Mouse (Mus musculus) limb, embryonic 14.5 days (tissue): Measurements from ENCODE around the gene Mtch1. TPM values are rescaled to one million over a fixed set of nuclear protein-coding genes. Genes with fewer than 3 reads are reported as not detected.
A peak's percentile ranks its signal among the peaks of the same experiment; 100 is the strongest.
"Not testable (repeated sequence)": the region's sequence is repeated elsewhere in the genome, so short reads cannot be mapped to it uniquely, and the experiment has no call there.

ENCODE experiments used
- ATAC-seq: fragments of 200-750 bp; cut with Nextera tagmentation; 2 replicates; pipeline ENCODE4 v1.8.0; 2017; ENCODE audit warnings: low read depth, moderate number of reproducible peaks, moderate TSS enrichment; ENCODE audit not compliant: low FRiP score
- DNase-seq: peaks from one replicate; pipeline ENCODE4 v3.0.0-alpha.2; 2015; ENCODE audit warnings: low spot score
- H3K27ac ChIP-seq: fragments of 300-500 bp; sonication (generic); replicated peaks from 2 replicates; pipeline ENCODE4 v1.5.1; 2014; ENCODE audit warnings: low read depth, mild to moderate bottlenecking, low read length, moderate library complexity, mixed read lengths
- H3K27me3 ChIP-seq: fragments of 300-500 bp; sonication (generic); 2 replicates; pipeline ENCODE4 v1.6.1; 2014; ENCODE audit warnings: low read length, mixed read lengths; ENCODE audit not compliant: control insufficient read depth, insufficient read depth
- H3K36me3 ChIP-seq: fragments of 300-500 bp; sonication (generic); 2 replicates; pipeline ENCODE4 v1.6.1; 2014; ENCODE audit warnings: mild to moderate bottlenecking, low read length, moderate library complexity, mixed read lengths; ENCODE audit not compliant: control insufficient read depth, insufficient read depth
- H3K4me1 ChIP-seq: fragments of 300-500 bp; sonication (generic); 2 replicates; pipeline ENCODE4 v1.6.1; 2014; ENCODE audit warnings: antibody characterized with exemption, low read length, mixed read lengths; ENCODE audit not compliant: control insufficient read depth, insufficient read depth
- H3K4me2 ChIP-seq: fragments of 300-500 bp; sonication (generic); replicated peaks from 2 replicates; pipeline ENCODE4 v1.6.1; 2014; ENCODE audit warnings: low read depth, mild to moderate bottlenecking, low read length, moderate library complexity; ENCODE audit not compliant: severe bottlenecking
- H3K4me3 ChIP-seq: fragments of 300-500 bp; sonication (generic); replicated peaks from 2 replicates; pipeline ENCODE4 v1.5.1; 2014; ENCODE audit warnings: low read length
- H3K9ac ChIP-seq: fragments of 300-500 bp; sonication (generic); 2 replicates; pipeline ENCODE4 v1.6.1; 2014; ENCODE audit warnings: mild to moderate bottlenecking, low read depth, low read length, moderate library complexity; ENCODE audit not compliant: severe bottlenecking
- H3K9me3 ChIP-seq: fragments of 300-500 bp; sonication (generic); 2 replicates; pipeline ENCODE4 v1.6.1; 2016; ENCODE audit warnings: low read length; ENCODE audit not compliant: control insufficient read depth
- POLR2A ChIP-seq: fragments of 200-500 bp; IDR thresholded peaks from 2 replicates; pipeline ENCODE4 v1.8.0; 2012; ENCODE audit warnings: inconsistent platforms, mild to moderate bottlenecking, moderate library complexity, borderline replicate concordance; ENCODE audit not compliant: insufficient read depth, insufficient read length; ENCODE audit errors: extremely low read depth
- whole genome bisulfite sequencing: fragments of 180-500 bp; shearing (Covaris S2); extraction: QIAGEN DNeasy Blood & Tissue Kit; methylation state at CpG from one replicate; pipeline ENCODE4 v1.1.7; 2014; 5-methylcytosine and 5-hydroxymethylcytosine counted together
- polyA plus RNA-seq, 2 experiments: library from polyadenylated mRNA; depleted of rRNA in 1 of 2; stranded (reverse) in 1 of 2; unstranded in 1 of 2; fragments of >200 nt; fragmentation: Nextera tagmentation in 1 of 2; extraction: Ambion mirVana in 1 of 2; gene quantifications; 2 replicates each; pipeline versions ENCODE4 v1.2.1 to v1.2.3; 2012 to 2014

The Mtch1 gene
- polyA plus RNA-seq, 2 experiments = 420 to 469 TPM

DNA sequence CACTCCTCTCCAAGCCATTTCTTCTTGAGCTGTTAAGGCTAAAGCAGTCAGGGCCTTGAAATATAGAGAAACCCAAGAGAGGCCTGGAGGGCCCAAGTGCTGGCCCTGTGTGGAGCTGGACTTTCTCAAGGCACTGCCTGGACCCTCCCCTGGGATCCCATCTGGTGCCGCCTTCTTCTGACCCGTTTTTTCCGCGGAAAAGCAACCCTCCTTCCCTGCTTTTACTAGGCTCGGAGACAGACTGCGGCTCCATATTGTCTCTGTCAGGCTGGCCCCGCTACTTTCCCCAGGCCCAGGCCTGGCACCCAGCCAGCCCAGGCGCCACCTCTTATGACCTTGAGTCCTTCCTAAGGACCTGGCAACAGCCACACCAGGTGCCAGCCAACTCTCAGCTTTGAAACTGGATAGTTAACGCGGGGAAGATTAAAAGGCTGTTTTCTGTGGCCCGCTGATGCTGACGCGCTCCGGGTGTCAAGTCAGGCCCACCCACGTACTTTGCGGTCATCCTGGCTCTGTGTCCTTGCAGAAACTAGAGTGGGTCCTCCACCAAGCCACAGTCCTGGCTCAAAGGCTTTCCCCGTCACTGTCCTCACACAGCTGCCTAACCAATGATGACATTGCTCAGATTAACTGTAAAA lies 8.2 kb upstream of the Mtch1 start:
- Histone ChIP-seq H3K36me3 (no peaks in the 10 kb centered on the region), H3K27ac (peak overlapping the region; percentile 86), H3K27me3 (no peaks in the 10 kb centered on the region), H3K4me1 (peaks cover 20% of the 10 kb centered on the region), H3K9ac (peak overlapping the region; percentile 44), H3K9me3 (no peaks in the 10 kb centered on the region), H3K4me3 (peak overlapping the region; percentile 28), H3K4me2 (peak overlapping the region; percentile 50)
- WGBS = 16% methylated on average over 17 of the region's 17 CpGs
- TF ChIP-seq POLR2A = no peak
- no peak for DNase-seq
- peak; percentile 47 for ATAC-seq

DNA sequence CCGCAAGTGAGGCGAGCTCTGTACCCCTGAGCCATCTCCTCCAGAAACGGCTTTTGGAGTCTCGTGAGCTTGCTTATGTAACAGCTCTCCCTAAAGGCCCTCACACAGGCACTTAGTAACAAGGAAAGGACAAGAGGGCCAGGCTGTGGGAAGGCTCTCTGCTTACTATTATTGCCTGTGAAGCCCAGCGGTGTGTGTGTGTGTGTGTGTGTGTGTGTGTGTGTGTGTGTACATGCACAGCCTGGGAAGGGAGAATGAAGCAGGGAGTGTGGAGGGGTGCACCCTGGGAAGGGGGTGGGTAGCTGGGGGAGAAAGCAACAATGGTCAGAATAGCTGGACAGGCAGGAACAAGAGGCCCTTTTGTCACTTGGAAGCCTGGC lies 7.7 kb upstream of the Mtch1 start:
- no peaks in the 10 kb centered on the region for H3K36me3 ChIP-seq
- no peaks in the 10 kb centered on the region for H3K27me3 ChIP-seq
- DNase-seq (no peak), ATAC-seq (peak; percentile 10; the same call in 1 of the 2 replicates)
- TF ChIP-seq POLR2A = no peak
- no peak overlapping the region for H3K4me3 ChIP-seq
- H3K4me1 ChIP-seq = peaks cover 20% of the 10 kb centered on the region
- H3K4me2 ChIP-seq = peak overlapping the region; percentile 50; the same call in 1 of the 2 replicates
- WGBS = 43% methylated on average over 5 of the region's 5 CpGs
- H3K9me3 ChIP-seq = no peaks in the 10 kb centered on the region
- peak overlapping the region; percentile 86 for H3K27ac ChIP-seq
- peak overlapping the region; percentile 44 for H3K9ac ChIP-seq

DNA sequence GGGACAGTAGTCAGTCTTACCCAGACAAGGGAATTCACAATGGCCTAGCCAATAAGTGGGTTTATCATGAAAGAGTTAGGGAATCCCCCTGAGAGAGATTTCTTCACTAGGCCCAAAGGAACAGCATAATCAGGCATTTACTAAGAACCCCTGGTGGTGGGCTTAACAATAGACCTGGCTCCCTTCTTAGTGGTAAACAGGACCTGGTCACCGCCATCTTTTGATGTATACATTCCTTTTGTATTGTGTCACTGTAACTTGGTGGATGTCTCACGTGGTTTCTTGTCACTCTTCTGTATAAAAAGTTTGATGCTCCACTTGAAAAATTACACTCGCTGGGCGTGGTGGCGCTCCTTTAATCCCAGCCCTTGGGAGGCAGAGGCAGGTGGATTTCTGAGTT lies 3.3 kb upstream of the Mtch1 start:
- not testable (repeated sequence) for DNase-seq

DNA sequence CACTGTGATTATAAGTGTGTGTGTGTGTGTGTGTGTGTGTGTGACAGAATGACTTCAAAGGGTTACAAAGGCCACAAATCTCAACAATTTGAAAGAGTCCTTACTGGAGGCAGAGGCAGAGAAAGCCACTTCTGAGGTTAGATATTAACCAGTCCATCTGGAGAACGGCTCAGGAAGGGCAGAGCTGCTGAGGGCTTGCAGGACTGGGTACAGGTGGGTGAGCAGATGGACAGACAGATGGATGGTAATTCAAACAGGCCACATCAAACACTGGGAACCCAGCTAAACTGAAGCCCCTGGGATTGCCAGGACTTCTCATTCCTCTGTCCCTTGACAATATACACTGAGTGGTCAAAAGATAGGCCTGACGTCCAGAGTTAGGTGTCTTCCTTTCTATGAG lies 1.3 kb upstream of the Mtch1 start:
- Histone ChIP-seq H3K9ac (no peak overlapping the region), H3K9me3 (no peaks in the 10 kb centered on the region), H3K36me3 (peaks cover 13% of the 10 kb centered on the region), H3K4me1 (peaks cover 14% of the 10 kb centered on the region), H3K4me2 (no peak overlapping the region), H3K27me3 (no peaks in the 10 kb centered on the region), H3K27ac (no peak overlapping the region), H3K4me3 (no peak overlapping the region)
- TF ChIP-seq POLR2A = no peak
- DNase-seq (no peak), ATAC-seq (no peak)
- WGBS = 63% methylated on average over 2 of the region's 2 CpGs

More for the DNA sequence above, 3.3 kb upstream of the Mtch1 start:
- not testable (repeated sequence) for H3K27ac ChIP-seq, H3K4me3 ChIP-seq, H3K27me3 ChIP-seq, ATAC-seq, H3K36me3 ChIP-seq, H3K9ac ChIP-seq, H3K9me3 ChIP-seq, H3K4me2 ChIP-seq
- peaks cover 20% of the 10 kb centered on the region for H3K4me1 ChIP-seq
- 73% methylated on average over 5 of the region's 5 CpGs for WGBS

DNA sequence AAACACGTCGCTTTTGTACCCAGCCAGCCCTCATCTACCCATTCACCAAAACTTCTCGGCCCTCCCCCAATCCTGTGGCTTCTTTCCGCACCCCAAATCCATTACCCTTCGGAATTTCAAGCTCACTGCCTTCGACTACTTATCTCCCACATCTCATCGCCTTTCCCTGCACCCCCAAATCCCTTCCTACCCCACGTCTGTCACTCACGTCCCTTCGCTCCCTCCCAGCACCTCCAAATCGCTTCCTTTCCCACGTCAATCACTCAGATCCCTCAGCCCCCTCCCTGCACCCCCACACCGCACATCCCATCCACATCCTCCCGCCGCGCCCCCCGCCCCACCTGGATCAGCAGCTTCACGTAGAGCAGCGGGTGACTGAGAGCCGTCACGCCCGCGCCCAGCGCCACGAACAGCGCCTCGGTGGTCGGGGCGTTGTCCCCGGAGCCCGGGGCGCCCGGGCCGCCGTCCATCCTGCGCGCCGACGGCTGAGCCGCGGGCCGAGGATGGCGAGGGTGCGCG lies 549 bp downstream of the Mtch1 start:
- no peaks in the 10 kb centered on the region for H3K27me3 ChIP-seq
- peak overlapping the region; percentile 88 for H3K27ac ChIP-seq
- peaks cover 13% of the 10 kb centered on the region for H3K36me3 ChIP-seq
- H3K9me3 ChIP-seq = no peaks in the 10 kb centered on the region
- H3K9ac ChIP-seq = peak overlapping the region; percentile 80
- H3K4me1 ChIP-seq = peaks cover 20% of the 10 kb centered on the region
- H3K4me3 ChIP-seq = peak overlapping the region; percentile 72
- no peak for DNase-seq
- TF ChIP-seq POLR2A = no peak
- under 1% methylated on average over 45 of the region's 45 CpGs for WGBS
- H3K4me2 ChIP-seq = peak overlapping the region; percentile 65
- peak; percentile 24 for ATAC-seq
